Mouse (Mus musculus): ENCODE measurements around the gene Pyroxd2. TPM values are rescaled to one million over a fixed set of nuclear protein-coding genes. Genes with fewer than 3 reads are reported as not detected.
"Not testable (repeated sequence)": the region's sequence is repeated elsewhere in the genome, so short reads cannot be mapped to it uniquely, and the experiment has no call there.

Pyroxd2 gene
- polyA plus RNA-seq, 1 experiment = 5.3 TPM

GRCm38 (mm10) chr19:42698576-42698975, 54.0 kb downstream of the Pyroxd2 start:
- no peaks in the 10 kb centered on the region for H3K36me3 ChIP-seq (ENCODE audit: control insufficient read depth, insufficient read depth, low read length)
- no peaks in the 10 kb centered on the region for H3K27me3 ChIP-seq (ENCODE audit: control insufficient read depth, insufficient read depth, low read length)

GRCm38 (mm10) chr19:42697336-42697735, 55.2 kb downstream of the Pyroxd2 start:
- Histone ChIP-seq H3K27me3 (ENCODE audit: control insufficient read depth, insufficient read depth, low read length) (no peaks in the 10 kb centered on the region), H3K27ac (ENCODE audit: insufficient read depth, low read length) (no peak overlapping the region), H3K4me1 (ENCODE audit: control insufficient read depth, insufficient read depth, insufficient read length) (no peaks in the 10 kb centered on the region), H3K4me3 (ENCODE audit: extremely low read depth, insufficient read depth, insufficient read length) (no peak overlapping the region), H3K36me3 (ENCODE audit: control insufficient read depth, insufficient read depth, low read length) (no peaks in the 10 kb centered on the region)
- WGBS = 89% methylated on average over 6 of the region's 6 CpGs
- no peak for TF ChIP-seq POLR2A (IDR thresholded peaks at IDR 0.05; ENCODE audit: low read depth, low read length)
- no peak for TF ChIP-seq CTCF (IDR thresholded peaks at IDR 0.05; ENCODE audit: extremely low read depth, insufficient read depth, insufficient read length, insufficient replicate concordance)
- DNase-seq (ENCODE audit: low read depth in 1 of 2, low spot score in 2 of 2) = no peak

More at GRCm38 (mm10) chr19:42698576-42698975, 54.0 kb downstream of the Pyroxd2 start:
- 77% methylated on average over 2 of the region's 2 CpGs for WGBS
- no peaks in the 10 kb centered on the region for H3K4me1 ChIP-seq (ENCODE audit: control insufficient read depth, insufficient read depth, insufficient read length)
- DNase-seq (ENCODE audit: low read depth in 1 of 2, low spot score in 2 of 2) = no peak
- no peak overlapping the region for H3K4me3 ChIP-seq (ENCODE audit: extremely low read depth, insufficient read depth, insufficient read length)
- H3K27ac ChIP-seq (ENCODE audit: insufficient read depth, low read length) = no peak overlapping the region
- no peak for TF ChIP-seq CTCF (IDR thresholded peaks at IDR 0.05; ENCODE audit: extremely low read depth, insufficient read depth, insufficient read length, insufficient replicate concordance)
- no peak for TF ChIP-seq POLR2A (IDR thresholded peaks at IDR 0.05; ENCODE audit: low read depth, low read length)

DNA sequence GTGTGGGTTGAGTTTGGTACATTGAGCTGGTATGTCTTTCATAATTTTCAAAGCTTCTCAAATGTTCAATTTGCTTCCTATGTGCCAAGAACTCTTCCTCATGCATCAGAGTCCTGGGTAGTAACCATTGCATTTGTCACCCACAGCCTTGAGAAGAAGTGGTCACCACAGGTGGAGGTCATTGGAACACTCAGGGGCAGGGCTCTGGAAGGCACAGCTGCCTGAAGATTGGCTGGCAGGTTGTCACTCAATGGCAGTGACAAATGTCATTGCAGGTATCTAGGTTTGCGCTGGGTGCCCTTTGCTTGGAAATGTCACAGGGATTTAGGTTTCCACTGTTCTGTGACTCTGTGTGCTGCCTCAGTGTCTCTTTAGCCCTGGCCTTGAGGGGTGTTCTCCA, 62.3 kb downstream of the Pyroxd2 start:
- TF ChIP-seq CTCF (IDR thresholded peaks at IDR 0.05; ENCODE audit: extremely low read depth, insufficient read depth, insufficient read length, insufficient replicate concordance) (no peak), POLR2A (IDR thresholded peaks at IDR 0.05; ENCODE audit: low read depth, low read length) (no peak)
- no peak for DNase-seq (ENCODE audit: low read depth in 1 of 2, low spot score in 2 of 2)
- H3K27me3 ChIP-seq (ENCODE audit: control insufficient read depth, insufficient read depth, low read length) = no peaks in the 10 kb centered on the region
- WGBS = 95% methylated on average over 1 of the region's 1 CpGs
- no peak overlapping the region for H3K4me3 ChIP-seq (ENCODE audit: extremely low read depth, insufficient read depth, insufficient read length)
- H3K27ac ChIP-seq (ENCODE audit: insufficient read depth, low read length) = no peak overlapping the region
- no peaks in the 10 kb centered on the region for H3K36me3 ChIP-seq (ENCODE audit: control insufficient read depth, insufficient read depth, low read length)
- no peaks in the 10 kb centered on the region for H3K4me1 ChIP-seq (ENCODE audit: control insufficient read depth, insufficient read depth, insufficient read length)

DNA sequence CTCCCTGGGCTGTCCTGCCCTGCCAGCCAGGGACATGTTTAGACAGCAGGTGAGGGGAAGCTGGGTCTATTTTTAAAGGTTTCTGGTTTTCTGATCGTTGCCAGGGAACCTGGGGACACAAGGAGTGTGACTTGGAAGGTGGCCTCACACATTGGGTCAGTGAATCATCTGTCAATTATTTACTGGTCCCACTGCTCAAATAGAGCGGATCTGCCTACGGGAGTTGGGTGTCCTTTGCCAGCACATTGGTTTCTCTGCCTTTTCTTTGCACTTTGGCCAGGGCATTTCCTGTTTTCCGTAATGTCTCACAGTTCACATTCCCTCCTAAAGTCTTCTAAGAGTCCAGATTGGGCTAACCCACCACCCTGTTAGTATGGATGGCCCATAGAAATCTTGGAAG, 62.8 kb downstream of the Pyroxd2 start:
- H3K27ac ChIP-seq (ENCODE audit: insufficient read depth, low read length) = no peak overlapping the region
- 70% methylated on average over 4 of the region's 4 CpGs for WGBS
- H3K36me3 ChIP-seq (ENCODE audit: control insufficient read depth, insufficient read depth, low read length) = no peaks in the 10 kb centered on the region
- no peak for TF ChIP-seq CTCF (IDR thresholded peaks at IDR 0.05; ENCODE audit: extremely low read depth, insufficient read depth, insufficient read length, insufficient replicate concordance)
- no peak for TF ChIP-seq POLR2A (IDR thresholded peaks at IDR 0.05; ENCODE audit: low read depth, low read length)
- no peak for DNase-seq (ENCODE audit: low read depth in 1 of 2, low spot score in 2 of 2)
- no peak overlapping the region for H3K4me3 ChIP-seq (ENCODE audit: extremely low read depth, insufficient read depth, insufficient read length)
- no peaks in the 10 kb centered on the region for H3K4me1 ChIP-seq (ENCODE audit: control insufficient read depth, insufficient read depth, insufficient read length)
- no peaks in the 10 kb centered on the region for H3K27me3 ChIP-seq (ENCODE audit: control insufficient read depth, insufficient read depth, low read length)

GRCm38 (mm10) chr19:42689321-42689720, 63.3 kb downstream of the Pyroxd2 start:
- WGBS = 85% methylated on average over 11 of the region's 11 CpGs
- DNase-seq (ENCODE audit: low read depth in 1 of 2, low spot score in 2 of 2) = no peak
- Histone ChIP-seq H3K27ac (ENCODE audit: insufficient read depth, low read length) (no peak overlapping the region), H3K36me3 (ENCODE audit: control insufficient read depth, insufficient read depth, low read length) (no peaks in the 10 kb centered on the region), H3K4me3 (ENCODE audit: extremely low read depth, insufficient read depth, insufficient read length) (no peak overlapping the region), H3K27me3 (ENCODE audit: control insufficient read depth, insufficient read depth, low read length) (no peaks in the 10 kb centered on the region), H3K4me1 (ENCODE audit: control insufficient read depth, insufficient read depth, insufficient read length) (no peaks in the 10 kb centered on the region)
- TF ChIP-seq CTCF (IDR thresholded peaks at IDR 0.05; ENCODE audit: extremely low read depth, insufficient read depth, insufficient read length, insufficient replicate concordance) (no peak), POLR2A (IDR thresholded peaks at IDR 0.05; ENCODE audit: low read depth, low read length) (no peak)

DNA sequence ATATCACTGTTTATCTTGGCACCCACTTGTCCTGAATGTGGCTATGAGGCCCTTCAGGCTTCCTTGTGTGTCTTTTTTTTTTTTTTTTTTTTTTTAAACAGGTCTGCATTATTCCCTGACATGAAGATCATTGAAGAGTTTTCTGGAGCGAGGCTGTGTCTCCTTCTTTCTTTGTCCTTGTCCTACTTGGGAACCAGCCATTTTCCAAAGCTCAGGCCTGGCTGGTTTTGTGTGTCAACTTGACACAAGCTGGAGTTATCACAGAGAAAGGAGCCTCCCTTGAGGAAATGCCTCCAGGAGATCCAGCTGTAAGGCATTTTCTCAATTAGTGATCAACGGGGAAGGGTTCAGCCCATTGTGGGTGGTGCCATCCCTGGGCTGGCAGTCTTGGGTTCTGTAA, 69.8 kb downstream of the Pyroxd2 start:
- WGBS = 84% methylated on average over 2 of the region's 2 CpGs
- not testable (repeated sequence) for H3K4me1 ChIP-seq (ENCODE audit: control insufficient read depth, insufficient read depth, insufficient read length); H3K27me3 ChIP-seq (ENCODE audit: control insufficient read depth, insufficient read depth, low read length); H3K27ac ChIP-seq (ENCODE audit: insufficient read depth, low read length); H3K36me3 ChIP-seq (ENCODE audit: control insufficient read depth, insufficient read depth, low read length); H3K4me3 ChIP-seq (ENCODE audit: extremely low read depth, insufficient read depth, insufficient read length); DNase-seq (ENCODE audit: low read depth in 1 of 2, low spot score in 2 of 2)

GRCm38 (mm10) chr19:42678191-42678590, 74.4 kb downstream of the Pyroxd2 start:
- 81% methylated on average over 10 of the region's 10 CpGs for WGBS
- Histone ChIP-seq H3K27me3 (ENCODE audit: control insufficient read depth, insufficient read depth, low read length) (no peaks in the 10 kb centered on the region), H3K27ac (ENCODE audit: insufficient read depth, low read length) (no peak overlapping the region), H3K4me1 (ENCODE audit: control insufficient read depth, insufficient read depth, insufficient read length) (no peaks in the 10 kb centered on the region), H3K4me3 (ENCODE audit: extremely low read depth, insufficient read depth, insufficient read length) (no peak overlapping the region), H3K36me3 (ENCODE audit: control insufficient read depth, insufficient read depth, low read length) (no peaks in the 10 kb centered on the region)
- TF ChIP-seq POLR2A (IDR thresholded peaks at IDR 0.05; ENCODE audit: low read depth, low read length) = no peak
- TF ChIP-seq CTCF (IDR thresholded peaks at IDR 0.05; ENCODE audit: extremely low read depth, insufficient read depth, insufficient read length, insufficient replicate concordance) = no peak
- no peak for DNase-seq (ENCODE audit: low read depth in 1 of 2, low spot score in 2 of 2)

Measured in spleen, adult 2 months (tissue).